Mouse (Mus musculus) kidney, postnatal 10 days (tissue): ENCODE results near the gene H2-Eb1.

Source experiments
- DNase-seq: peaks from one replicate; pipeline ENCODE4 v3.0.0; 2021; ENCODE audit warnings: mixed read lengths

H2-Eb1 gene

GRCm38 (mm10) chr17:34325436-34325835 is 19.8 kb downstream of the H2-Eb1 start, which contains the start of gene H2-Eb2:
Gene H2-Eb2, plus strand, starts transcription at chr17:34325665.
- DNase-seq = no peak

- DNase-seq = no peak
These were observed 20.7 kb downstream of the H2-Eb1 start for GRCm38 (mm10) chr17:34326373-34326772.

GRCm38 (mm10) chr17:34329807-34330206 is 24.1 kb downstream of the H2-Eb1 start:
- no peak for DNase-seq

GRCm38 (mm10) chr17:34331200-34331599 is 25.5 kb downstream of the H2-Eb1 start:
- no peak for DNase-seq

- DNase-seq = no peak
These were observed 35.1 kb downstream of the H2-Eb1 start for GRCm38 (mm10) chr17:34340619-34341402.

GRCm38 (mm10) chr17:34344882-34345281 is 39.2 kb downstream of the H2-Eb1 start:
- no peak for DNase-seq

- DNase-seq = no peak
These were observed 39.8 kb downstream of the H2-Eb1 start for GRCm38 (mm10) chr17:34345486-34345885.

- no peak for DNase-seq
These were observed 40.4 kb downstream of the H2-Eb1 start for GRCm38 (mm10) chr17:34346041-34346440.

GRCm38 (mm10) chr17:34347606-34348308 is 42.1 kb downstream of the H2-Eb1 start:
- peak; percentile 60 for DNase-seq

- DNase-seq = peak; percentile 85
These were observed 43.8 kb downstream of the H2-Eb1 start for GRCm38 (mm10) chr17:34349429-34349828.

GRCm38 (mm10) chr17:34354539-34354938 is 48.9 kb downstream of the H2-Eb1 start, which contains the start of gene Btnl2:
Gene Btnl2, plus strand, starts transcription at chr17:34354822.
- DNase-seq = no peak

- DNase-seq = no peak
These were observed 49.3 kb downstream of the H2-Eb1 start for GRCm38 (mm10) chr17:34354940-34355339.

- no peak for DNase-seq
These were observed 57.4 kb downstream of the H2-Eb1 start for GRCm38 (mm10) chr17:34362954-34363546.

GRCm38 (mm10) chr17:34363676-34364310 is 58.1 kb downstream of the H2-Eb1 start:
- DNase-seq = no peak

- no peak for DNase-seq
These were observed 59.4 kb downstream of the H2-Eb1 start for GRCm38 (mm10) chr17:34365031-34365430.
